Mouse (Mus musculus) ovary, postnatal 14 days (tissue): ENCODE measurements around the gene Lce1a1.
"Not testable (repeated sequence)": the region's sequence is repeated elsewhere in the genome, so short reads cannot be mapped to it uniquely, and the experiment has no call there.

Experiments
- DNase-seq: peaks from one replicate; pipeline ENCODE4 v3.0.0; 2022; ENCODE audit warnings: low spot score

The Lce1a1 gene

GRCm38 (mm10) chr3:92648207-92648606 is at the start of gene Lce1a1:
Lce1a1 (minus strand) TSS chr3:92648307.
- no peak for DNase-seq

GRCm38 (mm10) chr3:92694613-92695012 is 46.5 kb upstream of the Lce1a1 start:
- no peak for DNase-seq

DNA sequence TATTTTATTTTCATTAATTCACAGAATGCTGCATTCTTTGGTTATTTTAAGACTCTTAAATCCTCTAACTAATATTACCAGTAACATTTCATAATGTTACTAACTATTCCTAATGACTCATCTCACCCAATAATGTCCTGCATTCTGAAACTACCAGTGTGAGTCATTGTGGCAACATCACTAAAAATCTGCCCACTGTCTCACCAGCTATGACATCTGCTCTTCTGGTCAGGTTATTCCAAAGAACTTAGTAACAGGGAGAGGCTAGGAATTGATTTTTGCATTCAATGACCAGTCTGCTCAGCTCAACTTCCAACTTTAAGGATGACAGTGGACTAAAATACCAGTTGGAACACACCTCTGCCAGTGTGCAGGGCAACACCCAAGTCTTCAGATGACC is 43.6 kb upstream of the Lce1a1 start:
- no peak for DNase-seq

- not testable (repeated sequence) for DNase-seq
These were observed 41.0 kb upstream of the Lce1a1 start for GRCm38 (mm10) chr3:92689154-92689553.

DNA sequence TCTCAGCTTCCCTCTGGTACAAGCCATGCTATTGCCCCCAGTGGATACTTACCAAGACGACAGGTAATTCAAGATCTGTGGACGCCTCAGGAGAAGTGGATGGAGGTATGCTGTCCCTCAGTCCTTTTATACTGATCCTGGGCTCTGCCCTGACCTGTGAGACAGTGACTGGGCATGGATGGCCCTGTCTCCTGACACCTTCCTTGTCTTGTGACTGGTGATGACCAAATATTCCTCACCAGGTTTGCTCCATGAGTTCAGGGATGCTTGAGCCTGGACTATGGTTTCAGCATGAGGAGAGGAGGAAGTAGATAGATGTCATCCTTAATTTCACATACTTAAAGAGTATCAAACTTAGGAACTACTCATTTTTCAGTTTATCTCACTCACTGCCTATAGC is 39.0 kb upstream of the Lce1a1 start, which contains the start of gene Lce1d:
Gene Lce1d (minus strand): TSS at position 101 of the 400 bp plus-strand sequence.
- no peak for DNase-seq

DNA sequence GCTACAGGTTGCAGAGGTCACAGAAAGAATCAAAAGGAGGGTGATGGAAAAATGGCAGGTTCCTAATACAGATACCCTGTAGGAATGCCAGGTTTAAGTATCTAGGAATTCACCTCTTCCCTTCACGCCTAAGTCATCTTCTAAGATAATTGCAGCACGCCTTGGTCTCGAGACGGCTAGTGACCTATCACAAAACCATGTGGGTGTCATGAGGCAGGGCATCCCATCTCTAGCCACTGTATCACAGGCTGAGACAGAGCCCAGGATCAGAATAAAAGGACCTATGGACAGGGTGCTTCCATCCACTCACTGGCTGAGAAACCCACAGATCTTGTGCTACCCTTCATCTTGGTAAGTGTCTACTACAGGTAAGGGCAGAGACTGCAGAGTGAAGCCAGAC is 30.8 kb upstream of the Lce1a1 start, which contains the start of gene Lce1c:
Gene Lce1c (plus strand): TSS at position 301 of the 400 bp plus-strand sequence.
- no peak for DNase-seq

DNA sequence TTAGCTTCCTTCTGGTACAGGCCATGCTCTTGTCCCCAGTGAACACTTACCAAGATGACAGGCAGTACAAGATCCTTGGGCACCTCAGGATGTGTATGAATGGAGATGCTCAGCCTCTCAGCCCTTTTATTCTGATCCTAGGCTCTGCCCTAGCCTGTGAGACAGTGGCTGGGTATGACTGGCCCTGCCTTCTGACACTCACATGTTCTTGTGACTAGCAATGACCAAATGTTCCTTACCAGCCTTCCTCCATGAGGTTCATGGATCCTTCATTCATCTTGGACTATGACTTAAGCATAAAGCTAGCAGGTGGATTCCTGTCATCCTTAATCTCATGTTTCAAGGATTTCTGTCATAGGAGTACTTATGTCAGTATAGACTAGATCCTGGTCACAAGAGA is 22.1 kb upstream of the Lce1a1 start, which contains the start of gene Lce1a2:
Gene Lce1a2 (minus strand): TSS at position 101 of the 400 bp plus-strand sequence.
- DNase-seq, result no peak

- no peak for DNase-seq
These were observed 8.7 kb upstream of the Lce1a1 start, which contains the start of gene Lce1b for GRCm38 (mm10) chr3:92656826-92657225. Lce1b (minus strand) TSS chr3:92656926.

DNA sequence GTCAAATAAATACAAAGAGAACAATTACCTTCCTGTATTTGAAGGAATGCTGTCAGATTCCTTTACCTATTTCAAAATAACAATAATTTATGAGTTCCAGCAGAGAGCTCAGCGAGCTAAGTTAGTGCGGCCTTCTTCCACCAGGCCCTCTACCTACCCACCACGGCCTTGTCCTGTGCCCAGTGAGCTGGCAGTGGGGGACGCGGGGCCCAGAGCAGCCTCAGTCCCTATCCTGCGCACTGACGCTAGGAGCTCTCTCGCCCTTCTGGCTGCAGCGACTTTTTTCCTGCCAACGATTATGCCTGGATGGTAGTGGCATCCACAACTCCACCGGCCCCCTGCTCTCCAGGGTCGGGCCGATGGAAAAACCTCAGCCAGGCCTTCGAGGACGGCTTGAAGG is 8.3 kb downstream of the Lce1a1 start:
- DNase-seq, result no peak

DNA sequence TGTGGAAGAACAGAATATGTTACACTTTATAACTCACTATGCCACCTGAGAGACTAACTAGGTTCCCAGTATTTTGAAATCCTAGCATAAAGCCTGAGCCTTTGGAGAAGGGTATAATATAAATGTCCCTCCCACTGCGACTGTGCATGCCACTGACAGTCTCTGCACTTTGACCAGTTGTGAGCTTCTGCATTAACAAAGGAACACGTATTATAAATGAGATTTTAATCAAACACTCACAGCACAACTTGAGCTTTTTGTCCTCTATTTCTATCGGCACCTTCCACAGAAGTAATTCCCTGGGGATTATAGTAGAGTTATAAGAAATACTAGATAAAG is 9.5 kb downstream of the Lce1a1 start:
- DNase-seq, result no peak

DNA sequence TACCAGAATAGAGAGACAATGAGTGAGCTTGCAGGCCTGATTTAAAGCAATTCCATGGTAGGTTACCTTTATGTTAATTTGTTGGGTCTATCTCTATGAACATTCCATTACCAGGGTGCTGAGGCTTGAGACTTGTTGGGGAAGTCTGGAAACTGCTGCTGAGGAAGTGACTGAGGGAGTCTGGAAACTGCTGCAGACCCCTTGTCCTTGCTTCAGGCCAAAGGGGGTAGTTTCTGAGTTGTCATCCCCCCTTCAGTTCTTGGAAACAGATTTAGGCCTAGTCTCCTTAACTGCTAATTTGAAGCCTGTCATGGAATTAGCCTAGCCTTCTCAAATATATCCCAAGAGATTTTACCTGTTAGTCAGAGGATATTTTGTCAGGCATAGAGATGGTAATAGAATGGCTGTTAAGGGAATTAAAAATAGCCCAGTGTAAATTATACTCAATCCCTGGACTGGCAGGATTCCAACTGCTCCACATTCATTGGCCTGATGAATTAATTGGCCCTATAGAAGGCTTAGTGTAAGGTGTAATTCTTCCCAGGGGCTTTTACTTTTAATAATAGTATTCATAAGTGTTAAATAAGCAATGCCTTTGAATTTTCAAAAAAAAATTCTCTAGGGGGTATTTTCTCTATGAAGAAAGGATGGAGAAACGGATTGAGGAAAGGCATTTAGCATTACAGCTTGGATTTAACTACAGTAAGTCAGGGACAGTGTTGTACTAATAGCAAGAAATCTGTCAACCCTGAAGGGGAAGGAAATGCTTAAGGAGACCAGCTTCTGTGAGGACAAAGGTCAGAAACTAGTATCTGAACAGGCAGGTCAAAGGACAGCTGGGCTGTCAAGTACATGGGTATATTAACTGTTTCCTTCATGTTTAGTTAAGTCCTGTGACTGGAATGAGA is 10.1 kb downstream of the Lce1a1 start:
- no peak for DNase-seq

DNA sequence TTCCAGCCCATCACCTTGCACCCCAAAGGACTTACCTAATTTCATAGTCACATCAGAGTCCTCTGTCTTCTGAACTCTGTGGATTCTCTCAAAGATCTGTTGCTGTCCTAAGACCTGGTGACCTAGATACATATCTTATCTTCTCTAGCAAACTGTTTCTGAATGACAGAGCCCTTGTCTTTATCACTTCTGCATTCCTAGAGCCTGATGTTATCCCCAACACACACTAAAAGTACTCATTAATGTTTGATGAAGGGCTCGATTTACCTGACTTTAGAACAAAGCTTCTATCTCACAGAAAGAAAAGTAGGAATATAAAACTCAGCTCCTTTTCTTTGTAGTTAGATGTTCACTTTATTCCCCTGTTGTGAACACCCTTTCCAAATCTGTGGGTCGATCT is 26.5 kb downstream of the Lce1a1 start, which contains the start of gene Lce6a:
Gene Lce6a (minus strand): TSS at position 101 of the 400 bp plus-strand sequence.
- DNase-seq, result no peak

DNA sequence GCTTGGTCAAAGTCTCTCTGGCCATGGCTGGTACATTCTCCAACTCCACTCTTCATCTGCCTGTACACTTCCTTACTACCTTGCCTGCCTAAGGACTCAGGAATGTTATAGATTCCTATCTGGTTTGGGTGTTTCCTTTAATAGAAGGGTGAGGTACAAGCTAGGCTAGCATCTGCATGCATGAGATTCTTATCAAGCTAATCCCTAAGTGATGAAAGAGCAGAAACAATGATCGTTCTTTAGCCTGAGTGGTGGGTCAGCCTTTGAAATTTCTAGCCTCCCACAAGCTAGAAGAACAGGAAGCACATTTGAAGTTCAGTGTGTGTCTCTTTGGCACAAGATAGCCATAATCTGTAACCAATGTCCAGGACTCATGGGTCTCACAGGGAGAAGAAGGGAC is 38.3 kb downstream of the Lce1a1 start:
- no peak for DNase-seq

GRCm38 (mm10) chr3:92607392-92607791 is 40.7 kb downstream of the Lce1a1 start, which contains the start of gene 2210017I01Rik:
2210017I01Rik (minus strand) TSS chr3:92607492.
- no peak for DNase-seq

GRCm38 (mm10) chr3:92602169-92602568 is 45.9 kb downstream of the Lce1a1 start:
- no peak for DNase-seq

DNA sequence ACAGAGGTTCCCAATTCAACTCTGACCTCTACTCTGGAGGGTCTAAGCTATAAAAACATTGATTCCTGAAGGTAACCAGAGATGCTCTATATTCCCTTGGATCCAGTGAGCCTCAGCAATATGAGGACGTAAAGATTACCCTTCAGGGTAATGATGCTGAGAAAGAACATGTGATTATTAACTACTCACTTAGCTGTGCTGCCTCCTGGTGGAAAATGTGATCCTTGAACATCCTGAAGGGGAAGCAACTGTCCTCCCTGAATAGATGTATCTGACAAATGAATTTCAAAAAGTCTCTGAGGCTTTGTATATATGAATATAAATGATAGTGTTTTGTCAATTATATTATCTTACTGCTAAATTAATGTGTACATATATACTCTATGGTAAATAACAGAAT is 47.7 kb downstream of the Lce1a1 start:
- DNase-seq, result no peak

DNA sequence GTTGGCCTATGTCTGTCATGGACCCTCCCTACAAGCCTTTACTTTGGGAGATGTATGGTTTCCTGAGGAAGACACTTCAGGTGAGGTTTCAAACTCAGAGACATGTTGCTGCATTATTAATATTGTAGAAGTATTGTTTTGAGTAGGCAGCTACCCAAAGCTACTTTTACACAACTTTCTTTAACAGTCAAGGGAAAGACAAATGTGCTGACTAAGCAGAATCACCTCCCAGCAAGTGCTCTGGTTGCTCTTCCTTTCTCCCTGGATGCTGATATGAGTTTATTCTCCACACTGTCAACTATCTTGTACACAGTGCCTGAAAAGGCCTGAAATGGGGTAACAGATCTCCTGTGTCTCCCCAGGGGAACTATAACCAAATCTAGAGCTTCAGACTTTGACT is 48.1 kb downstream of the Lce1a1 start:
- DNase-seq, result no peak

DNA sequence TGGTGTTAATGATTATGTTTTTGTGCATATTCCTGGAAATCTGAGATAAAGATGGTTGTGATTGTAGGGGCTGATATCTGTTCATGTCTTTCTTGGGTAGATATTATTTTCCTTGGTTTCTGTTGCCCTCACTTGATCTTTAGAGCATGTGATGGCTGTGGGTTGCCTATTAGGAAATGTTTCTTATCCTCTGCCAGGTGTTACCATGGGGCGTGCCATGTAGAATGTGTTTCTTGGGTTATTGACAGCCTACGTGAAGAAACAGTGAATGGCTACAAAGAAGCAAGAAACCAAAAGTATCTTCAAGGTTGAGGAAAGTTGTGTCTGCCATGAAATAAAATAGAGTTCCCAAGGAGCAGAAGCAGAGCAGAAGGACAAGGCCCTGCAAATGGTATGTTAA is 49.7 kb downstream of the Lce1a1 start:
- DNase-seq, result no peak
